Mouse (Mus musculus): ENCODE results near the gene 0610010F05Rik. TPM values are rescaled to one million over a fixed set of nuclear protein-coding genes. Genes with fewer than 3 reads are reported as not detected.
A peak's percentile ranks its signal among the peaks of the same experiment; 100 is the strongest.

The 0610010F05Rik gene
- 10.4 and 12.0 TPM in 2 replicates for polyA plus RNA-seq (2012; rRNA removed)

- H3K27ac ChIP-seq (ENCODE audit: control insufficient read depth, insufficient read depth, low read depth, low read length) = peak within 1 kb of the TSS; percentile 93
- H3K27me3 ChIP-seq (ENCODE audit: control insufficient read depth, insufficient read depth, low read length) = no peaks in the 10 kb centered on the region
- H3K4me1 ChIP-seq (ENCODE audit: control insufficient read depth, insufficient read depth, low read length) = peaks cover 6% of the 10 kb centered on the region
- no peaks in the 10 kb centered on the region for H3K36me3 ChIP-seq (ENCODE audit: control insufficient read depth, insufficient read depth, low read length)
- peak within 1 kb of the TSS; percentile 98 for H3K4me3 ChIP-seq (ENCODE audit: control insufficient read depth, low read depth, low read length)
- TF ChIP-seq POLR2A (IDR thresholded peaks at IDR 0.05; ENCODE audit: control insufficient read depth, low read depth, low read length) = peak; percentile 82
- no peak for TF ChIP-seq CTCF (IDR thresholded peaks at IDR 0.05; ENCODE audit: control insufficient read depth, insufficient read depth, insufficient replicate concordance, low read depth, low read length)
These were observed at the start of gene 0610010F05Rik for GRCm38 (mm10) chr11:23632945-23633878. Gene 0610010F05Rik, minus strand, starts transcription at chr11:23633639.

- no peak overlapping the region for H3K4me3 ChIP-seq (ENCODE audit: control insufficient read depth, low read depth, low read length)
- no peaks in the 10 kb centered on the region for H3K4me1 ChIP-seq (ENCODE audit: control insufficient read depth, insufficient read depth, low read length)
- H3K27ac ChIP-seq (ENCODE audit: control insufficient read depth, insufficient read depth, low read depth, low read length) = no peak overlapping the region
- H3K27me3 ChIP-seq (ENCODE audit: control insufficient read depth, insufficient read depth, low read length) = no peaks in the 10 kb centered on the region
- no peak for TF ChIP-seq CTCF (IDR thresholded peaks at IDR 0.05; ENCODE audit: control insufficient read depth, insufficient read depth, insufficient replicate concordance, low read depth, low read length)
- no peak for TF ChIP-seq POLR2A (IDR thresholded peaks at IDR 0.05; ENCODE audit: control insufficient read depth, low read depth, low read length)
- H3K36me3 ChIP-seq (ENCODE audit: control insufficient read depth, insufficient read depth, low read length) = no peaks in the 10 kb centered on the region
These were observed 49.1 kb upstream of the 0610010F05Rik start for GRCm38 (mm10) chr11:23682561-23682960.

DNA sequence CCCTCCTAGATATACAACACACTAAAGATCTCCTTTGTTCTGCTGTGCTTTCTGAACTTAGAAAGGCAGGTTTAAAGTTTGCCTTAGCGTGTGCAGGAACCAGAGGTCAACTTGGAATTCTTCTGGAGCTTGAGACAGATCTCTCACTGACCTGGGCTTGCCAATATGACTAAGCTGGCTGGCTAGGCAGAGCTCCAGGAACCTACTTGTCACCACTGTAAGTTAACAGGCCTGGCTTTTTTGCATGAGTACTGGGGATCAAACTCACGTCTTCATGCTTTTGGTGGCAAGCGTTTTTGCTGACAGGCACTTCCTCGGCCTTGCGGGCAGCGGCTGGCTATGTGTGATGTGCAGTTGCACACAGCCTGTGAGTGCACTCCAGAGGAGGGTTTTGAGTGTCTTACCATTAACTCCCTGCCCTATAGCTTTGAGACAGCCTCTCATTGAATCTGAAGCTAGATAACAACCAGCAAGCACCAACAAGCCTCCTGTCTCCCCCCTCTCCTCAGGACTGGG lies 47.1 kb upstream of the 0610010F05Rik start:
- H3K4me1 ChIP-seq (ENCODE audit: control insufficient read depth, insufficient read depth, low read length) = no peaks in the 10 kb centered on the region
- TF ChIP-seq CTCF (IDR thresholded peaks at IDR 0.05; ENCODE audit: control insufficient read depth, insufficient read depth, insufficient replicate concordance, low read depth, low read length) = no peak
- TF ChIP-seq POLR2A (IDR thresholded peaks at IDR 0.05; ENCODE audit: control insufficient read depth, low read depth, low read length) = no peak
- H3K4me3 ChIP-seq (ENCODE audit: control insufficient read depth, low read depth, low read length) = no peak overlapping the region
- no peak overlapping the region for H3K27ac ChIP-seq (ENCODE audit: control insufficient read depth, insufficient read depth, low read depth, low read length)
- 0 out of 2 replicates have a peak, but pooled peaks cover 3% of the 10 kb centered on the region for H3K36me3 ChIP-seq (ENCODE audit: control insufficient read depth, insufficient read depth, low read length)
- H3K27me3 ChIP-seq (ENCODE audit: control insufficient read depth, insufficient read depth, low read length) = no peaks in the 10 kb centered on the region

DNA sequence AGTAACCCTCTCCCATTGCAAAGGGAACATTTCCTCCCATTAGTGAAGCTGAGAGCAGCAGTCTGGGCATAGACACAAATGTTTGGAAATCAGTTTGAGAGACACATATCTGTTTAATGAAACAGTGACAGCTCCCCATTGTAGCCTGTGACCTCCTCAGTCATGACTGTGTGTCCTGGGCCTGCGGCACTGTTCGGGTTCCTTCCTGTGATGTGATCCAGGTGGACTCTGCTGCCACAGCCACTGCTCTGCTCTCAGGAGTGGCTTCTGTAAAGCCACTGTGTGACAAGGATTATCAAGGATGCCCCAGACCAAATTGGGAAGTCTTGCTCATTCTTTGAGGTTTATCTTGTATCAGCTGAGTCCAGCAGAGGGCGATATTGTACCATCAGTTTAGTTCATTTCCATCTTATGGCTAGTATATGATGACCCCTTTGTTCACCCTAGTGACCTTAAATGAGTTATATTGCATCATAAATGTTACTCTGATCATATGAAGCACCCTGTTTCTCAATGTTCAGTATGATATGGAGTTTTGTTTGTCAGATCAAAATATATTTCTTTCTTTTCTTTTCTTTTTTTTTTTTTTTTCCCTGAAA lies 45.7 kb upstream of the 0610010F05Rik start:
- peaks cover 3% of the 10 kb centered on the region; the same call in 1 of the 2 replicates for H3K36me3 ChIP-seq (ENCODE audit: control insufficient read depth, insufficient read depth, low read length)
- no peaks in the 10 kb centered on the region for H3K27me3 ChIP-seq (ENCODE audit: control insufficient read depth, insufficient read depth, low read length)
- no peak overlapping the region for H3K27ac ChIP-seq (ENCODE audit: control insufficient read depth, insufficient read depth, low read depth, low read length)
- no peak overlapping the region for H3K4me3 ChIP-seq (ENCODE audit: control insufficient read depth, low read depth, low read length)
- no peaks in the 10 kb centered on the region for H3K4me1 ChIP-seq (ENCODE audit: control insufficient read depth, insufficient read depth, low read length)
- no peak for TF ChIP-seq POLR2A (IDR thresholded peaks at IDR 0.05; ENCODE audit: control insufficient read depth, low read depth, low read length)
- no peak for TF ChIP-seq CTCF (IDR thresholded peaks at IDR 0.05; ENCODE audit: control insufficient read depth, insufficient read depth, insufficient replicate concordance, low read depth, low read length)

DNA sequence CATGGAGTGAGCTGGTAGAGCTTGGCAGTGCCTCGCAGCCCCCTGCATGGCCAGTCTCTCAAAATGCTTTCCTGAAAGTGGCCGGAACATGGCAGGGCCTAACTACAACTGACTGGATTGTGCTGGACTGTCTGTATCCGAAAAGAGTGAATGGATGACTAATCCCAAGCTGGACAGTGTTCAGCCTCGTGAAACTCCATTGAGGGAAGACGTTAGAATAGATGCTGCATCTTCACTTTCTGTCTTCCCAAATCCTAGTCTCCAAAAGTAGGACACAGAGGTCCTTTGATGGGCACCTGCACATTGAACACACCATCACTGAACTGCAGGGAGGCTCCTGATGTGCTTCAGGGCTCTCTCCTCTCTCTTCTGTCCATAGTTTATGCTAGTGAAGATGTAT lies 42.7 kb upstream of the 0610010F05Rik start:
- no peak overlapping the region for H3K4me3 ChIP-seq (ENCODE audit: control insufficient read depth, low read depth, low read length)
- H3K36me3 ChIP-seq (ENCODE audit: control insufficient read depth, insufficient read depth, low read length) = peaks cover 3% of the 10 kb centered on the region; the same call in 1 of the 2 replicates
- no peaks in the 10 kb centered on the region for H3K27me3 ChIP-seq (ENCODE audit: control insufficient read depth, insufficient read depth, low read length)
- TF ChIP-seq CTCF (IDR thresholded peaks at IDR 0.05; ENCODE audit: control insufficient read depth, insufficient read depth, insufficient replicate concordance, low read depth, low read length) (no peak), POLR2A (IDR thresholded peaks at IDR 0.05; ENCODE audit: control insufficient read depth, low read depth, low read length) (no peak)
- no peaks in the 10 kb centered on the region for H3K4me1 ChIP-seq (ENCODE audit: control insufficient read depth, insufficient read depth, low read length)
- H3K27ac ChIP-seq (ENCODE audit: control insufficient read depth, insufficient read depth, low read depth, low read length) = no peak overlapping the region

- H3K4me3 ChIP-seq (ENCODE audit: control insufficient read depth, low read depth, low read length) = no peak overlapping the region
- no peak for TF ChIP-seq POLR2A (IDR thresholded peaks at IDR 0.05; ENCODE audit: control insufficient read depth, low read depth, low read length)
- no peak for TF ChIP-seq CTCF (IDR thresholded peaks at IDR 0.05; ENCODE audit: control insufficient read depth, insufficient read depth, insufficient replicate concordance, low read depth, low read length)
- no peaks in the 10 kb centered on the region for H3K27me3 ChIP-seq (ENCODE audit: control insufficient read depth, insufficient read depth, low read length)
- no peak overlapping the region for H3K27ac ChIP-seq (ENCODE audit: control insufficient read depth, insufficient read depth, low read depth, low read length)
- H3K36me3 ChIP-seq (ENCODE audit: control insufficient read depth, insufficient read depth, low read length) = peaks cover 3% of the 10 kb centered on the region; the same call in 1 of the 2 replicates
- no peaks in the 10 kb centered on the region for H3K4me1 ChIP-seq (ENCODE audit: control insufficient read depth, insufficient read depth, low read length)
These were observed 38.9 kb upstream of the 0610010F05Rik start for GRCm38 (mm10) chr11:23672256-23672749.

- Histone ChIP-seq H3K27me3 (ENCODE audit: control insufficient read depth, insufficient read depth, low read length) (no peaks in the 10 kb centered on the region), H3K4me3 (ENCODE audit: control insufficient read depth, low read depth, low read length) (peak overlapping the region; percentile 27; the same call in 1 of the 2 replicates), H3K36me3 (ENCODE audit: control insufficient read depth, insufficient read depth, low read length) (no peaks in the 10 kb centered on the region), H3K4me1 (ENCODE audit: control insufficient read depth, insufficient read depth, low read length) (peaks cover 2% of the 10 kb centered on the region; the same call in 1 of the 2 replicates), H3K27ac (ENCODE audit: control insufficient read depth, insufficient read depth, low read depth, low read length) (no peak overlapping the region)
- no peak for TF ChIP-seq POLR2A (IDR thresholded peaks at IDR 0.05; ENCODE audit: control insufficient read depth, low read depth, low read length)
These were observed 33.7 kb upstream of the 0610010F05Rik start for GRCm38 (mm10) chr11:23667128-23667527.

Data from testis, adult 2 months (tissue).